8 mouse cellular contexts compared by ENCODE assay signal in the genomic region with DNA sequence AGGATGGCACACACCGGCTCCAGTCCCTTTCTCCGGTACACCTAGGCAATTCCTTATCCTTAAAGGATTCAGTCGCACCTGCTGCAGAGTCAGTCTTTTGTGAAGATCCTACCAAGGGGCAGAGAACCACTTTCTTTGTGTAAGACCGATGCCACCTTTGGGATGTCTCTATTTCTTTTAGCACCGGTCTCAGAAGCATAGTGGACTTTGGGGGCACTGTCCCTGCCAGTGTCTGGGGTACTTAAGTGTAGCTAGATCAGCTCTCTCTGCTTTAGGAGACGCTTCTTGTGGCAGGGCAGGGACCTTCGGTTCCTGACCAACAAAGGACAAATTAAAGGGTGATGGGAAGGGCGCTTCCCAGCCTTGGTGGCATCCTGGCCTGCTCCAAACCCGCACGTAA. TPM values are rescaled to one million over a fixed set of nuclear protein-coding genes. Genes with fewer than 3 reads are reported as not detected.
A peak's percentile ranks its signal among the peaks of the same experiment; 100 is the strongest.
DNase-seq lines count a peak whose midpoint lies in the region; ATAC-seq and TF ChIP-seq lines count a peak whose summit lies in the region.

No protein-coding gene starts in this region.

- no peak for DNase-seq in heart, embryonic 10.5 days (ENCODE audit: low spot score)
- DNase-seq in heart, postnatal 10 days: no peak
- DNase-seq in frontal cortex, postnatal 10 days (ENCODE audit: low spot score in 2 of 2): no peak
- no peak for DNase-seq in adrenal gland, postnatal 10 days
- no peak for DNase-seq in cerebellum, postnatal 25 days

- H3K4me2 ChIP-seq in forebrain, embryonic 15.5 days (replicated peaks): peak overlapping the region; percentile 84
- peak overlapping the region; percentile 66 for H3K4me2 ChIP-seq in liver, embryonic 15.5 days

- H3K9me3 ChIP-seq in heart, embryonic 10.5 days: no peaks in the 10 kb centered on the region
- no peaks in the 10 kb centered on the region for H3K9me3 ChIP-seq in E14TG2a.4 (ENCODE audit: low read length)
- no peaks in the 10 kb centered on the region for H3K9me3 ChIP-seq in forebrain, embryonic 15.5 days
- H3K9me3 ChIP-seq in liver, embryonic 15.5 days (replicated peaks): no peaks in the 10 kb centered on the region

- no peak for TF ChIP-seq CTCF in E14TG2a.4 (conservative IDR thresholded peaks at IDR 0.05; ENCODE audit: low read length)

- peak overlapping the region; percentile 90 for H3K27ac ChIP-seq in heart, embryonic 10.5 days
- peak overlapping the region; percentile 99 for H3K27ac ChIP-seq in forebrain, embryonic 15.5 days (replicated peaks)
- H3K27ac ChIP-seq in liver, embryonic 15.5 days (replicated peaks): no peak overlapping the region

- peaks cover 27% of the 10 kb centered on the region for H3K4me1 ChIP-seq in heart, embryonic 10.5 days
- H3K4me1 ChIP-seq in E14TG2a.4 (replicated peaks; ENCODE audit: low read depth, low read length): peaks cover 27% of the 10 kb centered on the region
- H3K4me1 ChIP-seq in forebrain, embryonic 15.5 days: peaks cover 42% of the 10 kb centered on the region
- peaks cover 14% of the 10 kb centered on the region for H3K4me1 ChIP-seq in liver, embryonic 15.5 days (replicated peaks)

- peaks cover 67% of the 10 kb centered on the region for H3K27me3 ChIP-seq in heart, embryonic 10.5 days (ENCODE audit: insufficient read depth, poor library complexity, severe bottlenecking)
- peaks cover 61% of the 10 kb centered on the region for H3K27me3 ChIP-seq in E14TG2a.4 (ENCODE audit: insufficient read depth, low read length)
- H3K27me3 ChIP-seq in forebrain, embryonic 15.5 days: no peaks in the 10 kb centered on the region
- peaks cover 45% of the 10 kb centered on the region for H3K27me3 ChIP-seq in liver, embryonic 15.5 days

- peak overlapping the region; percentile 99 for H3K9ac ChIP-seq in forebrain, embryonic 15.5 days (replicated peaks)
- H3K9ac ChIP-seq in liver, embryonic 15.5 days: no peak overlapping the region

- intact Hi-C loops in heart, postnatal 10 days (cut with DNase I): loop anchor here (5.0 kb wide), 1 partner anchor 257 kb away; no protein-coding TSS in a partner anchor

- no peak for ATAC-seq in forebrain, embryonic 15.5 days (replicated peaks)
- ATAC-seq in liver, embryonic 15.5 days (ENCODE audit: insufficient read depth): no peak

- peak overlapping the region; percentile 85 for H3K4me3 ChIP-seq in heart, embryonic 10.5 days
- H3K4me3 ChIP-seq in E14TG2a.4 (replicated peaks; ENCODE audit: low read length): peak overlapping the region; percentile 90
- H3K4me3 ChIP-seq in forebrain, embryonic 15.5 days: peak overlapping the region; percentile 92
- peak overlapping the region; percentile 59 for H3K4me3 ChIP-seq in liver, embryonic 15.5 days (replicated peaks)

- 10% methylated on average over 10 of the region's 10 CpGs for WGBS in heart, embryonic 10.5 days
- WGBS in forebrain, embryonic 15.5 days: 5% methylated on average over 10 of the region's 10 CpGs
- WGBS in liver, embryonic 15.5 days (ENCODE audit: insufficient replicate concordance): 19% methylated on average over 10 of the region's 10 CpGs

- no peaks in the 10 kb centered on the region for H3K36me3 ChIP-seq in heart, embryonic 10.5 days
- H3K36me3 ChIP-seq in E14TG2a.4 (ENCODE audit: insufficient read depth, low read length): no peaks in the 10 kb centered on the region
- no peaks in the 10 kb centered on the region for H3K36me3 ChIP-seq in forebrain, embryonic 15.5 days
- no peaks in the 10 kb centered on the region for H3K36me3 ChIP-seq in liver, embryonic 15.5 days (replicated peaks)

RNA-seq across cellular contexts. Expression of a gene that starts 0.5 kb away (rescaled TPM):
- 4.1 and 7.1 TPM in 2 replicates for polyA plus RNA-seq in heart, embryonic 10.5 days (2016; fragmentation: Nextera tagmentation; extraction: Ambion mirVana)
- total RNA-seq in heart, postnatal 10 days (2021): 1 to 10 TPM; 5.2 to 6.0 TPM
- 41.6 and 46.2 TPM in 2 replicates for polyA plus RNA-seq in forebrain, embryonic 15.5 days (2015; fragmentation: Nextera tagmentation; extraction: Ambion mirVana)
- polyA plus RNA-seq in liver, embryonic 15.5 days (2015; fragmentation: Nextera tagmentation; extraction: Ambion mirVana): 4.3 and 5.0 TPM in 2 replicates
- 10 to 100 TPM in 1 of 2 experiments, 1 to 10 TPM in 1; 9.5 to 12.2 TPM for total RNA-seq in adrenal gland, postnatal 10 days (2021)
